Mouse (Mus musculus) kidney, adult 2 months (tissue): ENCODE results near the gene Dpysl5.

Source experiments
- CTCF ChIP-seq: fragments of 200-500 bp; conservative IDR thresholded peaks from 2 replicates; pipeline ENCODE4 v1.5.1; 2011; ENCODE audit warnings: low read depth, mild to moderate bottlenecking, control low read depth, low read length, moderate library complexity, mixed read lengths; ENCODE audit not compliant: insufficient read depth, insufficient read length
- POLR2A ChIP-seq: fragments of 200-500 bp; IDR thresholded peaks from one replicate; pipeline ENCODE4 v1.6.1; 2011; ENCODE audit warnings: low read depth, low read length, control low read depth

DNA sequence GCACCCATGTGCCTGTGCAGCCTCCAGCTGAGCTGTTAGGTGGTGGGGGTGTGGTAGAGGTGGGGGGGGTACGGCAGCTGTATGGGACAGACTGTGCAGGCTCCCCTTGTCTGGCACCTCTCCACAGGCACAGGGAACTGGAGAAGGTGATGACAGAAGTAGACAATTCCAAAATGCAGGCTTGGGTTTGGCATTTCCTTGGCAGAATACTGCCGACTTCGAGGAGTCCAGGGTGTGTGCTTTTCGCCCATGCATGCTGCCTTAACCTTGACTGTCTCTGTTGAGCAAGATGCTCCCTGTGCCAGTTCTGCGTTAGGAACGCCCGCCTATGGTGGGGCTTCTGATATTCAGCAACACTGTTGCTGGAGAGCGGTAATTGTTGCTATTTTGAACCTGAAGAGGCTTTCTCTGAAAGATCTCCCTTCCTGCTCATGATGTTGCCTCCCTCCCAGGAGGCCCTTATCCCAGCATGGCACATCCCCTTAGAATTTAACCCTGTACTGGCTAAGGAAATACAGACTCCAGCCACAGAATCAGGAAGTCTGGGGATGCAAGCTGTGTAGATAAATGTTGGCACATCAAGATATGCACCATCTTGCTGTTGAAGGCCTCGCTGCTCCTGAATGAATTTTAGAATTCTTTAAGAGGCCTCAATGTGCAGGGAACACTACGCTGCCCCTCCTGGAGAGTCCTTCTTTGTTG lies 26.9 kb downstream of the Dpysl5 start:
- no peak for TF ChIP-seq CTCF
- TF ChIP-seq POLR2A, result no peak
